Mouse (Mus musculus) adrenal gland, postnatal 14 days (tissue): ENCODE results near the gene Hmga1b. TPM values are rescaled to one million over a fixed set of nuclear protein-coding genes. Genes with fewer than 3 reads are reported as not detected.
"Not testable (repeated sequence)": the region's sequence is repeated elsewhere in the genome, so short reads cannot be mapped to it uniquely, and the experiment has no call there.

Source experiments
- DNase-seq: peaks from one replicate; pipeline ENCODE4 v3.0.0; 2021; ENCODE audit warnings: mixed read lengths
- total RNA-seq: library from RNA; stranded (reverse); gene quantifications from 2 replicates; pipeline ENCODE4 v1.2.3, GENCODE M21; 2021

Hmga1b gene
- total RNA-seq, 1 experiment from 2014 or later: 20.9 TPM

- peak; percentile 91 for DNase-seq
These were observed 21.6 kb downstream of the Hmga1b start, which contains the start of the genes Rfng and Gps1 for GRCm38 (mm10) chr11:120784064-120784791. Gene Rfng (minus strand): TSS chr11:120784207. Gene Gps1 (plus strand): TSS chr11:120784272.

- DNase-seq: peak; percentile 9
These were observed 22.6 kb downstream of the Hmga1b start for GRCm38 (mm10) chr11:120785145-120785544.

- DNase-seq: not testable (repeated sequence)
These were observed 25.9 kb downstream of the Hmga1b start for GRCm38 (mm10) chr11:120788460-120788859.

- DNase-seq: no peak
These were observed 26.8 kb downstream of the Hmga1b start for GRCm38 (mm10) chr11:120789355-120789754.

GRCm38 (mm10) chr11:120789810-120790209 is 27.2 kb downstream of the Hmga1b start:
- DNase-seq: no peak

- no peak for DNase-seq
These were observed 30.1 kb downstream of the Hmga1b start for GRCm38 (mm10) chr11:120792652-120793051.

- peak; percentile 98 for DNase-seq
These were observed 33.4 kb downstream of the Hmga1b start, which contains the start of gene Dus1l for GRCm38 (mm10) chr11:120795756-120796613. Gene Dus1l (minus strand): TSS chr11:120796403.

GRCm38 (mm10) chr11:120796614-120796946 is 34.0 kb downstream of the Hmga1b start:
- DNase-seq: no peak

- DNase-seq: no peak
These were observed 35.6 kb downstream of the Hmga1b start for GRCm38 (mm10) chr11:120798244-120798643.

- no peak for DNase-seq
These were observed 36.8 kb downstream of the Hmga1b start for GRCm38 (mm10) chr11:120799316-120799890.

- peak; percentile 94 for DNase-seq
These were observed 37.7 kb downstream of the Hmga1b start for GRCm38 (mm10) chr11:120800061-120800904.

- DNase-seq: no peak
These were observed 41.7 kb downstream of the Hmga1b start for GRCm38 (mm10) chr11:120804274-120804673.

GRCm38 (mm10) chr11:120804769-120805168 is 42.2 kb downstream of the Hmga1b start:
- no peak for DNase-seq

GRCm38 (mm10) chr11:120805375-120806298 is 43.0 kb downstream of the Hmga1b start:
- no peak for DNase-seq

- peak; percentile 71 for DNase-seq
These were observed 45.4 kb downstream of the Hmga1b start for GRCm38 (mm10) chr11:120808010-120808409.

- DNase-seq: no peak
These were observed 49.5 kb downstream of the Hmga1b start for GRCm38 (mm10) chr11:120812068-120812467.
